Mouse (Mus musculus): Measurements from ENCODE around the gene Nop2. TPM values are rescaled to one million over a fixed set of nuclear protein-coding genes. Genes with fewer than 3 reads are reported as not detected.

Gene Nop2
- 68.1 and 70.3 TPM in 2 replicates for polyA plus RNA-seq (2015; fragmentation: Nextera tagmentation; extraction: Ambion mirVana)

DNA sequence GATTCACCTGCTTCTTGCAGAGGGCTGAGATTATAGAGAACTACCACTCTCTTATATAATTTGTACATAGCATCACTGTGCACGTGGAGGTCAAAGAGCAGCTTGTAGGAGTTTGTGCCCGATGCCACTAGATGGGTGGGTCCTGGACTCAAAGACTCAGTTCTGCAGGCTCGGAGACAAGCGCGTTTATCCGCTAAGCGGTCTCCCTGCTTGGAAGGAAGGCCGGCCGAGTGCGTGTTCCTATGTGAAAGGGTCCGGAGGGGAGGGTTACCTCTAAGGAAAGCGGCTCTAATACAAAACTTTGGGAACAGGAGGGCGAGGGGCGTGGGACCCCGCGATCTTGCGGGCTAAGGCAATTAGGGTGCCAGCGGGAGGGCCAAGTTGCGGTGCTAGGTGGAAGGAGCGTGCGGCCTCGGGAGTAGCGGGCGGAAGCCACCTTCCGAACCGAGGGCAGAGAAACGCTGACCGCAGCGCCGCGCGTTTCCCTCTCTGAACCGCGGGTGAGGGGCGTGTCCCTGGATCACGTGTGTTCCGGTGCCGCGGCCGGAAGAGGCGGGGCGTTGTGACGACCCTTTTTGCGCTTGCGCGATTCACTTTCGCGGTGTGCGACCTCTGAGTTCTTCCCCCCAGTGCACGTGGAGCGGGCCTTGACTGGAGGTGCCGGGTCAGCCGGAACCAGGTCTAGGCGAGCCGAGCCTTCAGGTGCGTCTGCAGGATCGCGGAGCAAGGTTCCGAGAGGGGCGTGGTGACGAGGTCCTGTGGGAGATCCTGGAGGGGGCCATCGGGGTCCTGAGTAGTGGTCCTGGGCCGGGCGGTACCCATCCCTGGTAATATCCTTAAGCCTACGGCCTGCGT lies at the start of gene Nop2:
Gene Nop2, plus strand, starts transcription at position 608 of the 855 bp plus-strand sequence.
- Histone ChIP-seq H3K27ac (peak within 1 kb of the TSS; percentile 94), H3K27me3 (replicated peaks) (no peaks in the 10 kb centered on the region), H3K4me1 (replicated peaks) (no peaks in the 10 kb centered on the region; the same call in 1 of the 2 replicates), H3K4me2 (replicated peaks) (peak within 1 kb of the TSS; percentile 92), H3K9ac (peak within 1 kb of the TSS; percentile 85), H3K4me3 (replicated peaks) (peak within 1 kb of the TSS; percentile 78), H3K9me3 (no peaks in the 10 kb centered on the region), H3K36me3 (peaks cover 42% of the 10 kb centered on the region)
- peak; percentile 98 for ATAC-seq
- WGBS = under 1% methylated on average over 66 of the region's 66 CpGs

DNA sequence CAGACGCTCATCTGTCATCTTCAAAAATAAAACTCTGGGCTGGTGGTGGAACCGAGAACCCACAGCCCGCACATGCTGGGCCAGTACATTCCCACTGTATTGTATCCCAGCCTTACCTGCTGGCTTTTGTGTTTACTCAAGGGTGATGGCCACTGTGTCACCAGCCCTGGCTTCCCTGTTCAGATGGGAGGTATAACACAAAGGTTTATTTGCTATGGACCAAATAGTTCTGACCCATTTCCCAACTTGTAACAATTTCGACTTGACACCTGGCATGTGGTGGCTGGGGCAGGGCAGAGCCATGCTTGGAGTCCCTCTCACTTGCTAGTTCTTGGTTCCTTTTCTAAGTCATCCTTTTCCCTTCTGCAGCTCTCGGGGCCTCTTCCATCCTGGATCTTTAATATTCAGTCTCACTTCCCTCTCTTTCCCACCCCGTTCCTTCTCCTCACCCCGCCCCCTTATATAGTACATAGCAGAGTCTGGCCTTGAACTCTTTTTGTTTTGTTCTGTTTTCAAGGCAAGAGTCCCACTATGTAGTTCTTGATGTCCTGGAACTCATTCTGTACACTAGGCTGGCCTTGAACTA lies 48.8 kb upstream of the Nop2 start:
- H3K27me3 ChIP-seq (replicated peaks) = no peaks in the 10 kb centered on the region
- no peak overlapping the region for H3K9ac ChIP-seq
- H3K4me2 ChIP-seq (replicated peaks) = no peak overlapping the region
- no peak overlapping the region for H3K27ac ChIP-seq
- no peak overlapping the region for H3K4me3 ChIP-seq (replicated peaks)
- ATAC-seq = no peak
- 84% methylated on average over 7 of the region's 7 CpGs for WGBS
- no peaks in the 10 kb centered on the region for H3K9me3 ChIP-seq
- no peaks in the 10 kb centered on the region for H3K36me3 ChIP-seq
- peaks cover 23% of the 10 kb centered on the region for H3K4me1 ChIP-seq (replicated peaks)

DNA sequence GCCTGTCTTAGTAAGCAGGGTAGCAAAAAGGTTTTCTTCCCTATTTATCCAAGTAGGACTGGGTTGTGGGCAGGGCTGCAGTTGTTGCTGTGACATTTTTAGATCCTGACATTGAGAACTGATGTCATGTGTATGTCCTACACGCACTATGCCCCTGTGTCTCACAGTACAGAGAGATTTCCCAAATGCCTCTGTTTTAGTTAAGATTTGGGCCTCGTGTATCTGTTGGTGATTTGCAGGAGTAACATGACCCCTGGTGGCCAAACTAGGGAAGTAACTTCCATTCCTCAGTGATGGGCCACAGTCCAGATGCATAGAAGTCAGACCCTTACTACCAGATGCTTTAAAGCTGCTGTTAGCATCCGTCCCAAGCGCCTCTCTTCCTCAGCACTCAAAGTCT lies 47.3 kb upstream of the Nop2 start:
- Histone ChIP-seq H3K9ac (no peak overlapping the region), H3K9me3 (no peaks in the 10 kb centered on the region), H3K4me1 (replicated peaks) (peaks cover 38% of the 10 kb centered on the region), H3K27ac (no peak overlapping the region), H3K4me3 (replicated peaks) (no peak overlapping the region), H3K27me3 (replicated peaks) (no peaks in the 10 kb centered on the region), H3K4me2 (replicated peaks) (no peak overlapping the region), H3K36me3 (no peaks in the 10 kb centered on the region)
- ATAC-seq = peak; percentile 7; the same call in 1 of the 2 replicates
- 6% methylated on average over 4 of the region's 4 CpGs for WGBS

DNA sequence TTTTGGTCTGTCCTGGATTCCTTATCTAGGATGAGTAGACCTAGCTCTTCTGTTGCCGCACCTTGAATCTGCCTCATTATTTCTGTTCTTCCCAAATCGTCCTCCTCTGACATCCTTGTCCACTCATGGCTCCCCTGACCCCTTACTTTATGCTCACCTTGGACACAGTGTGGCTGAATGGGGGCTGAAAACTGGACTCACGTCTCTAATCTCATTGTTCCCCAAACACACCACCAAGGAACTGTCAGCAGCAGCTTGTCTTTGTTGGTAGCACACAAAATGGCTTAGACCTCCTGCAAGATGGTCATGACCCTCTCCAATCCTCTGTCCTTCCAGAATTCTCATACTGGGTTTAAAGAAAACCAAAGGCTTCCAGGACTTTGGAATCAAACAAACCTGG lies 43.8 kb upstream of the Nop2 start:
- no peak overlapping the region for H3K4me2 ChIP-seq (replicated peaks)
- H3K36me3 ChIP-seq = no peaks in the 10 kb centered on the region
- ATAC-seq = no peak
- H3K4me1 ChIP-seq (replicated peaks) = peaks cover 38% of the 10 kb centered on the region
- H3K9me3 ChIP-seq = no peaks in the 10 kb centered on the region
- WGBS = 76% methylated on average over 3 of the region's 3 CpGs
- no peak overlapping the region for H3K9ac ChIP-seq
- H3K27me3 ChIP-seq (replicated peaks) = no peaks in the 10 kb centered on the region
- peak overlapping the region; percentile 91 for H3K27ac ChIP-seq
- H3K4me3 ChIP-seq (replicated peaks) = no peak overlapping the region

DNA sequence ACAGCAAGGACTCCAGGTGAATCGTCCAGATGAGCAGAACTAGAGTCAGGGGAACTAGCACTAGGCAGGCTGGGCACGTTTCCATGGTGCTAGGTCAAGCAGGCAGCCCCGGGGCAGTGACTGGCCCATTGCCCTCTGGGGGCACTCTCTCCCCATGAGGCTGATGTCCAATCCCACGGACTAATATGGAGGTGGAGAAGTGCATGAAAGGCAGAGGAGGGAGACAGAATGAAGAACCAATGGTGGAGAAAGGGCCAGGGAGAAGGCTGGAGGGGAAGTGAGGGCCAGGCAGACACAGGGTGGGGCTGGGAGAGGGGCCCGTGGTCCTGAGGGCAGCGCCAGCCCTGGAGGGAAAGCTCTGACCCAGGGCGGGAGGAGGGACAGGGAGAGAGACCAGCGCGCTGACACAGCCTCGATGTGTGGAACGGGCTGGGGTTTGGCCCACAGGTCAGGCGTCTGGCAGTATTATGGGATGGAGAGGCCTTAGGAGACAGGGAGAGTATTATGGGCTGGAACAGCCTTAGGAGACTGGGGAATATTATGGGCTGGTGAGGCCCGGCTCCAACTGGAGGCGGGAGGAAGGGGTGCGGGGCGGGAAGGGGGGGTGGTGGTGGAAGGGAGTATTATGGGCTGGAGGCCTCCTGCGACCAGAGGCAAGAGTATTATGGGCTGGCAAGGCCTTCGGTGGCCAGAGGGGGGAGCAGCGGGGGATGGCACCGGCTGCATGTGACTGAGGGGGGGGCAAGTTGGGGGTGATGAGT lies 43.0 kb upstream of the Nop2 start:
- Histone ChIP-seq H3K4me3 (replicated peaks) (no peak overlapping the region), H3K4me2 (replicated peaks) (peak overlapping the region; percentile 61), H3K9ac (no peak overlapping the region), H3K36me3 (no peaks in the 10 kb centered on the region), H3K27ac (peak overlapping the region; percentile 91), H3K4me1 (replicated peaks) (peaks cover 38% of the 10 kb centered on the region), H3K27me3 (replicated peaks) (no peaks in the 10 kb centered on the region), H3K9me3 (no peaks in the 10 kb centered on the region)
- ATAC-seq = peak; percentile 83
- 3% methylated on average over 20 of the region's 20 CpGs for WGBS

DNA sequence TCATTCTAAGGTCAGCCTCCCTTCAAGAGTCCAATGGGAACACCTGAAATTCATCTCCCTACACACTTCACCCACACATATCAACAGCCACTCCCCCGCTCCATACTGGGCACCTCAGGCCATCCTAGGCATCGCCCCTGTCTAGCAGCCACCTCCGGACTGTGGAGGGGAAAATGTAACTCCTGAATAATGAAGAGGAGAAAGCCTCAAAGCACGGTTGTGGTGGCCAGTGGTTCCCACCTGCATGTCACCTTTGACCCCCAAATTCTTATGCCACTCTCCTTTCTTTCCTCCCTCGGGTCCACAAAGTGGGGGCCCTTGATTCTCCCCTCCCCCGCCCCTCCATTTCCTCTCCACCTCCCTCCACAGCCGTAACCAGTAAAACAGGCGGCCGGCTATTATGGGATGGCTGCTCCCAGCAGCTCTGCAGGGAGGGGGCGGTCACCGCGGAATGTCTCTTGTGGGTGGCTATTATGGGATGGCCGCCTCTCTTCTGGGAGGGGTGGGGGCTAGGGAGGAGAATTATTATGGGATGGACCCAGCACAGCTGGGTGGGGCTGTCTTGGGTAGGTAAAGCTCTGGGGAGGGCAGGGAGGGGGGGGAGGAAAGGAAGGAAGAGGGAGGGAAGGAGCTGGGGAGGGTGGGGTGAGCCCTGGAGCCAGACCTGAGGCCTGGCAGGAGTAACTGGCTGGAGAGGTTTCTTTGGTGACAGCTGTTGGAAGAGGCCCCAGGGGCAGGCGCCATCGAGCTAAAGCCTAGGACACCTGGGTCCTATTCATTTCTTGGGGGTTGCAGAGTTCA lies 42.0 kb upstream of the Nop2 start:
- 2% methylated on average over 15 of the region's 15 CpGs for WGBS
- Histone ChIP-seq H3K4me1 (replicated peaks) (peaks cover 32% of the 10 kb centered on the region), H3K9ac (no peak overlapping the region; the same call in 1 of the 2 replicates), H3K27me3 (replicated peaks) (no peaks in the 10 kb centered on the region), H3K36me3 (no peaks in the 10 kb centered on the region), H3K4me2 (replicated peaks) (peak overlapping the region; percentile 61), H3K27ac (peak overlapping the region; percentile 91), H3K9me3 (no peaks in the 10 kb centered on the region), H3K4me3 (replicated peaks) (peak overlapping the region; percentile 19)
- peak; percentile 71 for ATAC-seq

DNA sequence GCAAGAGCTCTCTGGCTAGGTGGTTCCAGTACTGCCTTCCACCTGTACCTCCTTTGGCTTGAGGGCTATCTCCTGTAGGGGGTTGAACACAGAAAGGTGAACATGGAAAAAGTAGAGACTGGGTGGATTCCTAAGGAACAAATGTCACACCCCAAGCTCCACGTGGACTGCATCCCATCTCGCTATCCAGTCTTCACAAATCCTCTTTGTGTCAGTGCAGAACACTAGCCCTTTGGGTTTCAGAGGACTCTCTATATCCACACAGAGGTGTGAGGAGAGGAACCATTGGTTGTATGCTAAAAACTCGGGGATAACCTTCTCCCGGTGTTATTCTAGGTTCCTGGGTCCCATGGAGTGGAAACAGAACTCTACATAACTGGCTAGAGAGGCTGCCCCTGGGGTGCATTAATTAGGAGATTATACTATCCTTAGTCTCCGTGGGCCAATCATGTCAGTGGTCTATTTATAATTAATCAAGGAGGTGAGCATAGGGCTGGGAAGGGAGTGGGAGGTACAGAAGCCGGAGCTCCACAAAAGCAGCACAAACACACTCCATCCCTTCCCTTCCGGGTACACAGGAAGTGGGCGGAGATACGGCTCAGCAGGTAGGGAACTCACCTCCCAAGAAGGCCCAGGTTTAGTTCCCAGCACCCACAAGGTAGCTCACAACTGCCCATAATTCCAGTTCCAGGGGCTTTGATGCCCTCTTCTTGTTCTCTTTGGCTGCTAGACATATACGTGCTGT lies 41.2 kb upstream of the Nop2 start:
- 0 out of 2 replicates have a peak overlapping the region, but pooled peaks have one; percentile 10 for H3K4me3 ChIP-seq (replicated peaks)

DNA sequence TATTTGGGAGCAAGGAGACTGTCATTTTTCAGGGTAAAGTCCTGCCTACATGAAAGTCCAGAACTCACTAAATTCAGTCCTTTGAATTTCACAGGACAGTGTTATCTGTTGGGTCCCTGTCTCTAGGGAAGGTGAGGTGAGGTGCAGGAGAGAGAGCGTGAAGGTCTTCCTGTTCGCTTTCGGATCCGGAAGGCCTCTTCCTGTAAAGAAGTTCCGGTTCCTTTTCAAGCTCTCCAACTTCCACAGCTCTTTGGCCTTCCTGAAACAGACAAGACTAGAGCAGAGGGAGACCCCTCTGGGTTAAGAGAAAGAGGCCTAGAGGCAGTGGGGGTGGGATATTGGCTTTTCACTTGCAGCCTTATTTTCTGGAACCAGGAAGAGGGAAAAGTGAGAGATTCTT lies 39.3 kb upstream of the Nop2 start:
- Histone ChIP-seq H3K4me3 (replicated peaks) (no peak overlapping the region), H3K36me3 (no peaks in the 10 kb centered on the region), H3K27me3 (replicated peaks) (no peaks in the 10 kb centered on the region), H3K4me2 (replicated peaks) (no peak overlapping the region), H3K9me3 (no peaks in the 10 kb centered on the region), H3K27ac (no peak overlapping the region), H3K4me1 (replicated peaks) (peaks cover 34% of the 10 kb centered on the region), H3K9ac (no peak overlapping the region)
- WGBS = 85% methylated on average over 5 of the region's 5 CpGs
- no peak for ATAC-seq

More for the DNA sequence above, 41.2 kb upstream of the Nop2 start:
- Histone ChIP-seq H3K4me1 (replicated peaks) (peaks cover 33% of the 10 kb centered on the region), H3K4me2 (replicated peaks) (peak overlapping the region; percentile 61), H3K9me3 (no peaks in the 10 kb centered on the region), H3K36me3 (no peaks in the 10 kb centered on the region), H3K27ac (peak overlapping the region; percentile 91), H3K27me3 (replicated peaks) (no peaks in the 10 kb centered on the region), H3K9ac (no peak overlapping the region; the same call in 1 of the 2 replicates)
- 48% methylated on average over 10 of the region's 10 CpGs for whole genome bisulfite sequencing
- no peak for ATAC-seq

DNA sequence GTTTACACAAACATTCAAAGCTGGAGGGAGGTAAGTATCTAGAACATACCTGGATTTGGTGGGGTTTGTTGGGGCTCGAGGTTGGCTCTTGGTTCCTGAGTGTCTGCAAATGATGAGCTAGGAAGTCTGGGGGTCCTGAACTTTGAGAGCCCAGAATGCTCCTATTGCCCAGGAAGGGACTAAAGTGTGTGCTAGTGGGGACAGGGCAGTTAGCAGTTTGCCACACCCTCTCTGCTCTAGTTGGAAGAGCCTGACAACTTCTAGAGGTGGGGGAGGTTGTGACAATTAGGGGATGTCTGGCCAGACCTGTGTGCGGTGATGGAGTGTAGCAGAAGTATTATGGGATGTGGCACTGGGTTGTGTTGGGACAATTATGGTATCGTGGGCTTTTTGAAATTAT lies 36.9 kb upstream of the Nop2 start:
- H3K4me3 ChIP-seq (replicated peaks) = no peak overlapping the region
- H3K9ac ChIP-seq = no peak overlapping the region
- 45% methylated on average over 3 of the region's 3 CpGs for WGBS
- H3K4me1 ChIP-seq (replicated peaks) = peaks cover 36% of the 10 kb centered on the region
- H3K9me3 ChIP-seq = no peaks in the 10 kb centered on the region
- no peak for ATAC-seq
- no peaks in the 10 kb centered on the region for H3K27me3 ChIP-seq (replicated peaks)
- no peak overlapping the region for H3K4me2 ChIP-seq (replicated peaks)
- peaks cover 4% of the 10 kb centered on the region; the same call in 1 of the 2 replicates for H3K36me3 ChIP-seq
- H3K27ac ChIP-seq = peak overlapping the region; percentile 94

DNA sequence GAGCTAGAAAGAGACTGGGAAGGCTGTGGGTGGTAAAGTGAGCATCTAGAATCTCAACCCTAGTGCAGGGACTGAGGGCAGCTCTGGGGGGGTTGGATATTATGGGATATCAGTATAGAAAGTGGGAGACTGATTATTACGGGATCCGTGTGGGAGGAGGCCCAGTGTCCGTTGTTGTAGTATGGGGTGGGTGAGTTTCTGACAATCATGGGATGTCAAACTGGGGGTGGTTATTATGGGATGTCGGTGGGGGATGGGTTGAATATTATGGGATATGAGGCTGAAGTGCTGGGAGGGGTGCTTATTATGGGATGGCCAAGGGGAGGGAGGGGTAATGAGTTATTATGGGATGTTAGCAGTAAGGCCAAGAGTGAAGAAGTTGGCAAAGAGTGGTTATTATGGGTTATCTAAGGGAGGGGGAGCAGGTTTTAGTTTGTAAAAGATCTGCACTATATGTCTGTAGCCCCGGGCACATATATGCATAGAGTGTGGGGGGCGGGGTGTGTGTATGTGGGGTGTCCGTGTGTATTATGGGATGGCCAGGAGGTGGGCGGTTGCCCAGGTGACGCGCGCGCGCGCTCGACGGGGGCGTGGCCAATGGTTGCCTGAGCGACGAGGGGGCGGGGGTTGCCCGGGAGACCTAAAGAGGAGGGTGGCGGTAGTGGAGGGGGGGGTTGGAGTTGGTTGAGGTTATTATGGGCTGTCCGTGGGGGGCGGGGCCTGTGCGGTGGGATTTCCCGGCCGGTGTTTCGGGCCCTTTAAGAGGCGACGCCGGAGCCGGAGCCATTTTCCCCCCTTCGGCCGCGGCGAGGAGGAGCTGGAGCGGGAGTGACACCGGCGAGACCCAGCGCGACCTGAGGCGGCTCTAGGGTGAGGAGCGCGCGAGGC lies 36.1 kb upstream of the Nop2 start, which contains the start of gene Chd4:
Gene Chd4, plus strand, starts transcription at position 591 of the 888 bp plus-strand sequence.
- H3K9me3 ChIP-seq = no peaks in the 10 kb centered on the region
- H3K9ac ChIP-seq = peak within 1 kb of the TSS; percentile 93
- peak within 1 kb of the TSS; percentile 91 for H3K4me3 ChIP-seq (replicated peaks)
- H3K27ac ChIP-seq = peak within 1 kb of the TSS; percentile 94
- peaks cover 12% of the 10 kb centered on the region for H3K36me3 ChIP-seq
- peaks cover 33% of the 10 kb centered on the region for H3K4me1 ChIP-seq (replicated peaks)
- H3K27me3 ChIP-seq (replicated peaks) = no peaks in the 10 kb centered on the region
- H3K4me2 ChIP-seq (replicated peaks) = peak within 1 kb of the TSS; percentile 72
- 1% methylated on average over 45 of the region's 45 CpGs for WGBS
- ATAC-seq = peak; percentile 86

Data from intestine, embryonic 15.5 days (tissue).